Mouse (Mus musculus) heart, postnatal 10 days (tissue): Measurements from ENCODE around the gene Fanci. TPM values are rescaled to one million over a fixed set of nuclear protein-coding genes. Genes with fewer than 3 reads are reported as not detected.

Experiments
- DNase-seq, 2 experiments: peaks; one replicate each; pipeline ENCODE4 v3.0.0; 2021
- intact Hi-C: fragments of 180-260 bp; cut with DNase I; formaldehyde crosslinking; loops from one replicate; pipeline ENCODE4 v1.15.1; 2025
- total RNA-seq, 2 experiments: library from RNA; stranded (reverse); gene quantifications; 2 replicates each; pipeline ENCODE4 v1.2.3; 2021

Fanci gene
- total RNA-seq, 2 experiments from 2014 or later = 2.3 to 2.4 TPM

GRCm38 (mm10) chr7:79386422-79387133, 5.2 kb upstream of the Fanci start, which contains the start of gene Rlbp1:
Rlbp1 (minus strand) TSS chr7:79387048.
- no peak for DNase-seq

GRCm38 (mm10) chr7:79387140-79387539, 4.6 kb upstream of the Fanci start:
- intact Hi-C loops = no loop called here

More at GRCm38 (mm10) chr7:79386422-79387133, 5.2 kb upstream of the Fanci start, which contains the start of gene Rlbp1:
- intact Hi-C loops = no loop called here

GRCm38 (mm10) chr7:79387991-79388390, 3.7 kb upstream of the Fanci start:
- no peak for DNase-seq
- intact Hi-C loops = no loop called here

More at GRCm38 (mm10) chr7:79387140-79387539, 4.6 kb upstream of the Fanci start:
- no peak for DNase-seq

- intact Hi-C loops = no loop called here
- DNase-seq = no peak
Measured at GRCm38 (mm10) chr7:79388671-79389206, 3.0 kb upstream of the Fanci start.

- intact Hi-C loops = loop anchor here (5.0 kb wide), 1 partner anchor 77 kb away; the partner anchor contains the start of gene Polg
- no peak for DNase-seq
Measured at GRCm38 (mm10) chr7:79390141-79390708, 1.5 kb upstream of the Fanci start.

GRCm38 (mm10) chr7:79391471-79391870, 258 bp upstream of the Fanci start:
- intact Hi-C loops = loop anchor here (5.0 kb wide), 1 partner anchor 76 kb away; the partner anchor contains the start of gene Polg
- no peak for DNase-seq

GRCm38 (mm10) chr7:79392860-79393513, 1.3 kb downstream of the Fanci start:
- intact Hi-C loops = loop anchor here (5.0 kb wide), 1 partner anchor 74 kb away; the partner anchor contains the start of gene Polg
- DNase-seq = no peak

GRCm38 (mm10) chr7:79393924-79394323, 2.2 kb downstream of the Fanci start:
- intact Hi-C loops = loop anchor here (5.0 kb wide), 1 partner anchor 73 kb away; the partner anchor contains the start of gene Polg
- DNase-seq = no peak

GRCm38 (mm10) chr7:79394666-79395065, 2.9 kb downstream of the Fanci start:
- DNase-seq = no peak
- intact Hi-C loops = loop anchor here (5.0 kb wide), 1 partner anchor 73 kb away; the partner anchor contains the start of gene Polg

GRCm38 (mm10) chr7:79395186-79395585, 3.5 kb downstream of the Fanci start:
- intact Hi-C loops = no loop called here
- DNase-seq = no peak

- intact Hi-C loops = no loop called here
- no peak for DNase-seq
Measured at GRCm38 (mm10) chr7:79397446-79397963, 5.8 kb downstream of the Fanci start.

- intact Hi-C loops = no loop called here
- no peak for DNase-seq
Measured at GRCm38 (mm10) chr7:79398426-79398825, 6.7 kb downstream of the Fanci start.

GRCm38 (mm10) chr7:79398971-79399370, 7.2 kb downstream of the Fanci start:
- DNase-seq = no peak
- intact Hi-C loops = no loop called here

- DNase-seq = no peak
- intact Hi-C loops = no loop called here
Measured at GRCm38 (mm10) chr7:79400296-79400695, 8.6 kb downstream of the Fanci start.

GRCm38 (mm10) chr7:79414449-79415375, 23.0 kb downstream of the Fanci start:
- no peak for DNase-seq
- intact Hi-C loops = no loop called here

- intact Hi-C loops = no loop called here
- no peak for DNase-seq
Measured at GRCm38 (mm10) chr7:79419950-79420349, 28.2 kb downstream of the Fanci start.

GRCm38 (mm10) chr7:79422876-79423275, 31.1 kb downstream of the Fanci start:
- intact Hi-C loops = no loop called here
- DNase-seq = no peak

GRCm38 (mm10) chr7:79425804-79426203, 34.1 kb downstream of the Fanci start:
- no peak for DNase-seq
- intact Hi-C loops = no loop called here

- intact Hi-C loops = no loop called here
- no peak for DNase-seq
Measured at GRCm38 (mm10) chr7:79428243-79428642, 36.5 kb downstream of the Fanci start.

GRCm38 (mm10) chr7:79440035-79440434, 48.3 kb downstream of the Fanci start:
- intact Hi-C loops = no loop called here
- DNase-seq = no peak
